Mouse (Mus musculus) heart, adult 2 months (tissue): ENCODE results near the gene Sap30l.

ENCODE experiments used
- CTCF ChIP-seq: fragments of 200-600 bp; IDR thresholded peaks from 2 replicates; pipeline ENCODE4 v1.8.1; 2022; ENCODE audit warnings: antibody characterized with exemption, mild to moderate bottlenecking, moderate library complexity
- POLR2A ChIP-seq: fragments of 200-500 bp; IDR thresholded peaks from 2 replicates; pipeline ENCODE4 v1.6.1; 2011; ENCODE audit warnings: mild to moderate bottlenecking, low read depth, low read length, control low read depth; ENCODE audit not compliant: insufficient read depth

GRCm38 (mm10) chr11:57850931-57851330 is 49.5 kb downstream of the Sap30l start:
- no peak for TF ChIP-seq POLR2A
- TF ChIP-seq CTCF: no peak
